Mouse (Mus musculus) MEL (cell line): ENCODE measurements at regions not wholly inside any gene's neighbourhood (a gene's known extent, or its start where the extent isn't known, plus 50 kb on each side); places are given as distances from the start of the nearest gene placed in this dataset.

Experiments used
- DNase-seq: peaks from one replicate; pipeline ENCODE4 v3.0.0; 2011; ENCODE audit warnings: low read depth, low spot score
- H3K27ac ChIP-seq: 2 replicates; pipeline ENCODE4 v1.5.1; 2012; ENCODE audit warnings: low read depth, mild to moderate bottlenecking, control low read depth, low read length, moderate library complexity; ENCODE audit not compliant: control insufficient read depth
- H3K27me3 ChIP-seq, 2 experiments: fragments of 150-350 bp in 1 of 2; sonication (generic) in 1 of 2; 2 replicates each; pipeline ENCODE4 v1.6.1; 2012; ENCODE audit warnings: low read length in 2 of 2, mild to moderate bottlenecking in 2 of 2, improper control_type of control experiment in 1 of 2, moderate library complexity in 1 of 2; ENCODE audit not compliant: insufficient read depth in 2 of 2, control insufficient read depth in 1 of 2
- H3K36me3 ChIP-seq, 2 experiments: 2 replicates each; pipeline ENCODE4 v1.6.1; 2012 to 2014; ENCODE audit warnings: low read length in 2 of 2, improper control_type of control experiment in 1 of 2, inconsistent platforms in 1 of 2, mild to moderate bottlenecking in 1 of 2; ENCODE audit not compliant: insufficient read depth in 2 of 2, control insufficient read depth in 1 of 2
- H3K4me1 ChIP-seq, 2 experiments: fragments of 150-350 bp in 1 of 2; sonication (generic) in 1 of 2; 2 replicates each; pipeline ENCODE4 v1.6.1; 2012; ENCODE audit warnings: low read length in 2 of 2, improper control_type of control experiment in 1 of 2, mild to moderate bottlenecking in 1 of 2; ENCODE audit not compliant: insufficient read depth in 2 of 2, control insufficient read depth in 1 of 2
- H3K4me3 ChIP-seq, 2 experiments: fragments of 150-350 bp in 1 of 2; sonication (generic) in 1 of 2; 2 replicates each; pipeline ENCODE4 v1.5.1; 2012; ENCODE audit warnings: low read depth in 2 of 2, low read length in 2 of 2, mild to moderate bottlenecking in 2 of 2, moderate library complexity in 2 of 2, control low read depth in 1 of 2, improper control_type of control experiment in 1 of 2; ENCODE audit not compliant: control insufficient read depth in 1 of 2, insufficient read depth in 1 of 2
- H3K79me2 ChIP-seq: 2 replicates; pipeline ENCODE4 v1.6.1; 2012; ENCODE audit warnings: mild to moderate bottlenecking, low read length, moderate library complexity; ENCODE audit not compliant: control insufficient read depth, poor library complexity, insufficient read depth
- H3K9ac ChIP-seq: 2 replicates; pipeline ENCODE4 v1.6.1; 2012; ENCODE audit warnings: low read depth, mild to moderate bottlenecking, control low read depth, low read length, moderate library complexity; ENCODE audit not compliant: control insufficient read depth, poor library complexity, severe bottlenecking
- H3K9me3 ChIP-seq: fragments of 150-350 bp; sonication (generic); replicated peaks from 2 replicates; pipeline ENCODE4 v1.6.1; 2012; ENCODE audit warnings: mild to moderate bottlenecking, low read length, improper control_type of control experiment, moderate library complexity; ENCODE audit not compliant: insufficient read depth
- BHLHE40 ChIP-seq: IDR thresholded peaks from 2 replicates; pipeline ENCODE4 v1.6.1; 2012; ENCODE audit warnings: low read depth, mild to moderate bottlenecking, inconsistent platforms, low read length, improper control_type of control experiment, borderline replicate concordance
- CHD1 ChIP-seq: IDR thresholded peaks from 2 replicates; pipeline ENCODE4 v1.6.1; 2012; ENCODE audit warnings: low read depth, mild to moderate bottlenecking, inconsistent platforms, low read length, improper control_type of control experiment
- CTCF ChIP-seq, 3 experiments: IDR thresholded peaks in 2 of 3; conservative IDR thresholded peaks in 1 of 3; 2 replicates each; pipeline ENCODE4 v1.5.1; 2011 to 2012; ENCODE audit warnings: low read length in 3 of 3, low read depth in 2 of 3, mild to moderate bottlenecking in 2 of 3, improper control_type of control experiment in 1 of 3, inconsistent platforms in 1 of 3, mixed read lengths in 1 of 3, moderate library complexity in 1 of 3; ENCODE audit not compliant: control insufficient read depth in 1 of 3, insufficient read depth in 1 of 3, poor library complexity in 1 of 3, severe bottlenecking in 1 of 3
- ELF1 ChIP-seq: IDR thresholded peaks from 2 replicates; pipeline ENCODE4 v1.6.1; 2014; ENCODE audit warnings: low read depth, mild to moderate bottlenecking, inconsistent platforms, low read length, improper control_type of control experiment, moderate library complexity
- HCFC1 ChIP-seq: IDR thresholded peaks from 2 replicates; pipeline ENCODE4 v1.6.1; 2012; ENCODE audit warnings: low read depth, mild to moderate bottlenecking, inconsistent platforms, low read length, improper control_type of control experiment, moderate library complexity
- KAT2A ChIP-seq: conservative IDR thresholded peaks from 2 replicates; pipeline ENCODE4 v1.6.1; 2012; ENCODE audit warnings: low read depth, low read length, improper control_type of control experiment, inconsistent platforms
- MAFK ChIP-seq: IDR thresholded peaks from 2 replicates; pipeline ENCODE4 v1.6.1; 2011; ENCODE audit warnings: low read depth, mild to moderate bottlenecking, low read length, improper control_type of control experiment, borderline replicate concordance
- MAZ ChIP-seq: IDR thresholded peaks from 2 replicates; pipeline ENCODE4 v1.6.1; 2012; ENCODE audit warnings: low read depth, mild to moderate bottlenecking, inconsistent platforms, low read length, improper control_type of control experiment
- MEF2A ChIP-seq: IDR thresholded peaks from 2 replicates; pipeline ENCODE4 v1.6.1; 2014; ENCODE audit warnings: low read depth, mild to moderate bottlenecking, inconsistent platforms, low read length, improper control_type of control experiment; ENCODE audit not compliant: poor library complexity, insufficient replicate concordance, severe bottlenecking; ENCODE audit errors: extremely low read depth
- MXI1 ChIP-seq: IDR thresholded peaks from 2 replicates; pipeline ENCODE4 v1.6.1; 2011; ENCODE audit warnings: mild to moderate bottlenecking, low read depth, low read length, improper control_type of control experiment
- MYB ChIP-seq: IDR thresholded peaks from 2 replicates; pipeline ENCODE4 v1.6.1; 2011; ENCODE audit warnings: mild to moderate bottlenecking, low read depth, low read length, improper control_type of control experiment
- NELFE ChIP-seq: IDR thresholded peaks from 2 replicates; pipeline ENCODE4 v1.6.1; 2011; ENCODE audit warnings: low read depth, low read length, improper control_type of control experiment
- POLR2AphosphoS5 ChIP-seq: IDR thresholded peaks from 2 replicates; pipeline ENCODE4 v1.6.1; 2012; ENCODE audit warnings: low read depth, borderline replicate concordance, mild to moderate bottlenecking, inconsistent platforms, low read length, moderate library complexity, mixed read lengths
- RAD21 ChIP-seq: IDR thresholded peaks from 2 replicates; pipeline ENCODE4 v1.6.1; 2011; ENCODE audit warnings: mild to moderate bottlenecking, low read depth, low read length, improper control_type of control experiment
- SMC3 ChIP-seq: IDR thresholded peaks from 2 replicates; pipeline ENCODE4 v1.6.1; 2011; ENCODE audit warnings: low read depth, low read length, improper control_type of control experiment
- TAL1 ChIP-seq: IDR thresholded peaks from 2 replicates; pipeline ENCODE4 v1.6.1; 2012; ENCODE audit warnings: mild to moderate bottlenecking, inconsistent platforms, low read length, moderate library complexity, mixed read lengths
- TCF12 ChIP-seq: IDR thresholded peaks from 2 replicates; pipeline ENCODE4 v1.6.1; 2014; ENCODE audit warnings: low read depth, mild to moderate bottlenecking, inconsistent platforms, low read length, improper control_type of control experiment, moderate library complexity
- ZC3H11A ChIP-seq: IDR thresholded peaks from 2 replicates; pipeline ENCODE4 v1.6.1; 2012; ENCODE audit warnings: low read depth, mild to moderate bottlenecking, inconsistent platforms, low read length, improper control_type of control experiment
- ZKSCAN1 ChIP-seq: IDR thresholded peaks from 2 replicates; pipeline ENCODE4 v1.6.1; 2012; ENCODE audit warnings: low read depth, mild to moderate bottlenecking, inconsistent platforms, low read length, improper control_type of control experiment, moderate library complexity

GRCm38 (mm10) chr15:46997106-46997505, 6862.9 kb downstream of the 9330182O14Rik start:
- H3K79me2 ChIP-seq, result no peaks in the 10 kb centered on the region
- no peaks in the 10 kb centered on the region for H3K27me3 ChIP-seq
- no peaks in the 10 kb centered on the region for H3K36me3 ChIP-seq
- H3K4me1 ChIP-seq, result no peaks in the 10 kb centered on the region
- no peaks in the 10 kb centered on the region for H3K9me3 ChIP-seq
- H3K4me3 ChIP-seq, result no peak overlapping the region
- H3K27ac ChIP-seq, result no peak overlapping the region
- DNase-seq, result peak; percentile 11
- TF ChIP-seq MEF2A, result no peak
- no peak for TF ChIP-seq BHLHE40
- TF ChIP-seq POLR2AphosphoS5, result no peak
- TF ChIP-seq ZC3H11A, result peak; percentile 48
- TF ChIP-seq SMC3, result peak; percentile 61
- no peak for TF ChIP-seq ZKSCAN1
- TF ChIP-seq TAL1, result no peak
- no peak for TF ChIP-seq TCF12
- TF ChIP-seq MXI1, result no peak
- peak; percentile 59 for TF ChIP-seq RAD21
- TF ChIP-seq MAZ, result no peak
- TF ChIP-seq NELFE, result no peak
- no peak for TF ChIP-seq HCFC1
- no peak for TF ChIP-seq MAFK
- peak in 2 of 3 experiments; percentile 46 to 52; a peak in 4 of 6 replicates for TF ChIP-seq CTCF (IDR thresholded peaks at IDR 0.05 in 2 of 3, conservative IDR thresholded peaks at IDR 0.05 in 1 of 3; ENCODE audit: control insufficient read depth in 1 of 3, insufficient read depth in 1 of 3, low read depth in 2 of 3, low read length in 3 of 3, poor library complexity in 1 of 3, severe bottlenecking in 1 of 3)
- TF ChIP-seq CHD1, result no peak
- no peak for TF ChIP-seq KAT2A
- no peak for TF ChIP-seq MYB
- TF ChIP-seq ELF1, result no peak
- no peak overlapping the region for H3K9ac ChIP-seq
